Mouse (Mus musculus): Measurements from ENCODE around the gene Cd24a. TPM values are rescaled to one million over a fixed set of nuclear protein-coding genes. Genes with fewer than 3 reads are reported as not detected.

Cd24a gene
- 7.0 and 8.1 TPM in 2 replicates for polyA plus RNA-seq (2021; fragmentation: Nextera tagmentation)
- long read RNA-seq, experiment 1, transcript Cd24a-201 (2 exons, 1,816 nt) = major isoform, 6 of 10 reads
- long read RNA-seq, experiment 1, partial matches to known transcripts = 1 of 10 reads
- long read RNA-seq, experiment 1, other reads (novel, unspliced or antisense) = 1 of 10 reads
- long read RNA-seq, experiment 2, transcript Cd24a-201 (2 exons, 1,816 nt) = major isoform, 21 of 28 reads
- long read RNA-seq, experiment 2, partial matches to known transcripts = 0 of 28 reads
- long read RNA-seq, experiment 2, other reads (novel, unspliced or antisense) = 6 of 28 reads

DNA sequence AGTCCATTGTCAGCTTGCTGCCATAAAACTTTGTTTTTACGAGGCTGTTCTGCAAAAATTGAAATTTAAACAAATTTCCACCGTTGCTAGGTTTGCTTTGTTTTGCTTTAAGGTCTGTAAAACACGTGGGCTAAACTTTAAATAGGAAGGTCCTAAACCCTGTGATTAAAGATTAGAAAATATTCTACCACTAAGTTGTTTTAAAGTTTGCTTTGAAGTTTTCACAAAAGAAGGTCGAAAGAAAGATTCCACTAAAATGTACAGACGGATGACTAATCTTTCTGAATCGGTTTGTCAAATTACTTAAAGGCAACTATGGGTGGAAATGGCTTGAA is at the start of gene Cd24a:
Cd24a (plus strand) TSS at position 288 of the 335 bp plus-strand sequence.

DNA sequence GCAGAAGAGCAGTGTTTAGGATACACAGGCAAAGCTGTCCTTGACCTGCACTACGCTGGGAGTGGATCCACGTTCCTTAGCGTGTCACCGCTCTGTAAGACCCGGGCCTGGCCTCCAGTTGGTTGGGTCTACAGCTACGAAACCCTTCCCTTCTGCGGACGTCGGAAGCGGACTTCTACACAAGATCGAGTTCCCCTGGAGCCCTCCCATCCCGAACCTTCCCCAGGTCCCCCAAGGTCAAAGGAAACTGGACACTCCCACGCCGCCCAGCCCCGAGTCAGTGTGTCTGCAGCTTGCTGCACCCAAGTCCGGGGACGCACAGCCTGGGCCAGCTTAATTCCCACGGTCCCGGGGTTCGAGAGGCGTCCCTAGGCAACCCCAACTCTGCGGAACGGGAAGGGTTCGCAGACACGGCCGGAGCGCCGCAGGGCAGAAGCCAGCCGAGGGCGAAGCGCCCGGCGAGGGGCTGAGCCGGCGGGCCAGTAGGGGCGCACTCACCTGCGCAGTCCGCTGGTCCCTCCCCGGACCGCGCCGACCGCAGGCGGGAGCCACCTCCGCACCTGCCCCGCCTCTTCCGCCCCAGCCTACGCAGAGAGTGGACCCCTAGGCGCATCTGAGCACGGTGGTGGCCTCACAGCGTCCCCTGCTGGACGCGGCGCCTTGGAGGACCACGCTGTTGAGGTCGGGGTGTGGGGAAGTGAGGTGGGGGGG is 37.5 kb upstream of the Cd24a start, which contains the start of gene 1700021F05Rik:
1700021F05Rik (minus strand) TSS at position 553 of the 711 bp plus-strand sequence.

Other genes starting within 250 kb of the Cd24a start
- gene Bend3, start 99.5 kb upstream of the Cd24a start, polyA plus RNA-seq (2021; fragmentation: Nextera tagmentation) = 0.43 and 0.54 TPM in 2 replicates
- 12.3 and 15.5 TPM in 2 replicates for gene Gm9803, start 54.2 kb upstream of the Cd24a start, polyA plus RNA-seq (2021; fragmentation: Nextera tagmentation)
- gene 1700021F05Rik, start 37.3 kb upstream of the Cd24a start, polyA plus RNA-seq (2021; fragmentation: Nextera tagmentation) = 86.0 and 92.0 TPM in 2 replicates

Measured in layer of hippocampus, adult 6 months (tissue).